Mouse (Mus musculus) ES-CJ7 (cell line): ENCODE measurements around the gene Bicral.
A peak's percentile ranks its signal among the peaks of the same experiment; 100 is the strongest.
"Not testable (repeated sequence)": the region's sequence is repeated elsewhere in the genome, so short reads cannot be mapped to it uniquely, and the experiment has no call there.

Source experiments
- DNase-seq: peaks from one replicate; pipeline ENCODE4 v3.0.0; 2011; ENCODE audit warnings: low read depth, low spot score

The Bicral gene

DNA sequence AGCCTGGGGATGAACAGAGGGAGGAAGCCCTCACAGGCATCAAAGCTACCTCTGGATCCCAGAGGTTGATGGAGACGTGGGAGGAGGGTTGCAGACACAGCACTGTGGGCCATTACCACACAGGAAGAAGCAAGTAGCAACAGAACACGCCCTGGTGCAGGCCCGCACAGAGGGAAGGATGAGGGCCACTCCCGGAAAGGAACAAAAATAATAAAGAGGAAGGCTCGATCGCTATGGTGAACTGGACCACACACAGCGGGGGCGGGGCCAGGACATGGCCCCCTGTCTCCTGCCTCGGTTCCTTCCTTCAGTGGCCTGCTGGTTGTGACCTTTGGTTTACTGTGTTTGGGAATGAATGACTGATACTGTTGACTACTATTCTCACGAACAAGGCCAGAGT, 58.6 kb downstream of the Bicral start:
- peak; percentile 91 for DNase-seq

DNA sequence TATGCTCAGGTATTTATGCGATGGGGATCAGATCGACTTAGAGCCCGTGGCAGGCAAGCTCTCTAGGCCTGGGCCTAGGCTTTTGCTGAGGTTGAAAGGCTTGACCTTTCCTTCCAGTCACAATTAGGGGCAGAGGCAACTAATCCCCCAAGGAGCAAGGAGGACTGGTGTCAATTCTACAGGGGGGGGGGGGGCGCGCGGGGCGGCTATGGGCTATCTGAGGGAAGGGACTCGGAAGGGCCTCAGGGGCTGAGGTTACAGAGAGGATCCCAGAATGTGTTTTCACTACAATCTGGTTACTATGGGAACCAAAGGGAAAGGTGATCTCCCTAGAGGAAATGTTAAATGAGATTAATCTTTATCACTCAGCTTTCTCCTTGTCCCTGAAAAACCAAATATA, 60.9 kb downstream of the Bicral start:
- DNase-seq: no peak

DNA sequence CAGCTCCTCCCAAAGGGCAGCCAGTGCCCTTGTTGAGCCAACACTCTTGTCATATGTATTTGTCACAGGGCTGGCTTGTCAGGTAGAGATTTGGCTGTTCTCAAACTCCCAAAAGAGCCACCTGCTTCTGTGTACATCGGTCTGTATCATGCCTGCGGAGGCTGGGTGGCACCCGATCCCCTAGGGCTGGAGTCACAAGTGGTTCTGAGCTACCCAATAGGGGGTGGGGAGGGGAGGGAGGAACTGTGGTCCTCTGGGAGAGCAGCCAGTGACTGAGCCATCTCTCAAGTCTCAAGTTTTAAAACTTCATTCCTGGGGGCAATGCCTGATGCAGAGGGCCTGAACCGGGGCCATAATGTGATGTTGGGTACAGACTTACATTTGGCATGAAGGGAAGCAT, 61.5 kb downstream of the Bicral start:
- no peak for DNase-seq

DNA sequence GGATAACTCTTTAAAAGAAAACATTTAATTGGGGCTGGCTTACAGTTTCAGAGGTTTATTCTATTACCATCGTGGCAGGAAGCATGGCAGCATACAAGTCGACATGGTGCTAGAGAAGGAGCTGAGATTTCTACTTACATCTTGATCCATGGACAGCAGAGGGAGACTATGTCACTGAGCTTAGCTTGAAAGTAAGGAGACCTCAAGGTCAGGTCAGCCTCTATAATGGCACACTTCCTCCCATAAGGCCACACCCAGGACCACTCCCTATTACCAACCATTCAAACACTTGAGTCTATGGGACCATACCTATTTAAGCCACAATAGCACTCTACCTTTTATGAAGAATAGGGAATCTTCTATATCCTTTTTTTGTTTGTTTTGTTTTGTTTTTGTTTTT, 65.3 kb downstream of the Bicral start:
- DNase-seq: peak; percentile 97

DNA sequence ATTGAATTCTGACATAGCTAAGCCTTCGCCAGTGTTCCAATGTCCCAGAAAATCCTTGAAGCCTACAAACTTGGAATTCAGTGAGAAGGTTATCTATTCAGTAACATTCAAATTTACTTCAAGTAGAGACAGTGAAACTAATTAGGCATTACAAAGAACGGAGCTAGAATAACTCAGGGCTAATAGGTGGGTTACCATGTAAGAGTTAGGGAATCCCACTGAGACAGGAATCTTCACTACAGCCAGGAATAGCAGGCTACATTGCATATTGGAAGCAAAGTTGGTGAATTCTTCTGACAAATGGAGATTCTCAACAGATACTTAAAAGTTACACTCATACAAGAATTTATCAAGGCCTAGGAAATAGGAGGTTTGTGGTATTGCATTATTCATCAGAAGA, 70.3 kb downstream of the Bicral start:
- DNase-seq: not testable (repeated sequence)

DNA sequence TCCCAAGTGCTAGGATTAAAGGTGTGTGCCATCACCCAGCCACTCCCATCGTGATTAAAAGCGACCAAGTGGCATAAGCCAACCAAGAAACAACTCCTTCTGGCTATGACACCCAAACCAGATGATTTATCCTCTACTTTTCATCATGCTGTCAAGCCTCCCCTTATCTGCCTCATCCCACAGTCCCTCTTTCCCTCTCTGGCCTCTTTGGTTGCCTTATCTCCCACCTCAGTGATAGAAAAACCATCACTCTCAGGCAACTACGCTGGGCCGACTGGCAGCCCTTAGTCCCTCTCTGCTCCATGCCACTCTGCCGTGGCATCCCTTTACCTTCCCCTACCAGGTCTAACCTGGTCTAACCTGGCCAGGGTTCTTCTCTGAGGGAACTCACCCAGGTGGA, 71.3 kb downstream of the Bicral start:
- no peak for DNase-seq

DNA sequence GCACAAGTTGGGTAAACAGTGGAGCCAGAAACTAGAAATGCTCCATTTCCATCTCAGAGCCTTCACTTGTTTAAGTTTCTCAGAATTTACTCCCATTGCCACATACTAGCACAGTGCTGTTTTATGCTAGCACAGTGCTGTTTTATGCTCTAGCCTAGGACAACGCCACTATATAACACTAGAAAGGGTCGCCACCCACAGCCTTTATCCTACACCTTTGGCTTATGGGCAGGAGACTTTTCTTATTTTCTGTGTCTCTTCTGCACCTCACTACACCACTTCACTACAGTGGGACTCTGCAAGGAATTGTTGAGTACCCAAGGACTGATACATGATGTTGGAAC, 75.1 kb downstream of the Bicral start:
- no peak for DNase-seq

DNA sequence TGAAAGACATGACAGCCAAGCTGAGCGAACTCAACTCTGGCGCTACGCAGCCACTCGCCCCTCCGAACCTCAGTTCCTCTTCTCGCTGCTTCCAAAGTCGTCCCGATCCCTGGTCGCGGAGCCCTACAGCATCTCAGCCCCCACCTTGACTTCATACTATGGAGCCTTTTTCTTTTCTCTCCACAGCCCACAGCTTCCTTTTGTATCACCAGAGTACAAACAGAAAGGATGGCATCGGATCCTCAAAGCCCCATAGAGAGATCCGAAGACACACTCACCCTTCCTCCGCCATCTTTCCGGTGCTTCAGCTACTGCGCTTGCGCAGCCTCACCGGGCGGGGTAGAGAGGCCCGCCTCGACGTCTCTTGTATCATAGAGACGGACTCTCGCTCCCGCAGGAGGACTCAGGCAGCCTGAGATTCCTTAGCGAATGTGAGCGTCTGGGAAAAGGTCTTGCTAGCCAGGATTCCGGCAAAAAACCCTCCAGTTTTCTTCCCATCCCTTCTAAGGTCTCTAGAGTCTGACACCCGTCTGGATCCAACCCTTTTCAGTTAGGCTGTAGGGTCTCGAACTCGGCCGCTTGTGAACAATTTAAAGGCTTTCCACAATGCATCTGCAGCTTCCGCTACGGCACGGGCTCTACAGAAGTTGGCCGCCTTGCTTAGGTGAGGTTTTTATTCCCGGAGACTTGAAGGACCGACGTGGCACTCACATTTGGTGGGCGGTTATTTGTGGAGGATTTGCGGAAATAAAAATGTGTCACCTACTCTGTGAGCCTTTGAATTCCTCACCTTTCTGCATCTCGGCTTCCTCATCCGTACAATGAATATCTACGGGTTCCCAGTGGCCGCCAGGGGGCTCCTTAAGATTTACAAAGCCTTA, 75.7 kb downstream of the Bicral start, which contains the start of gene Rpl7l1:
Gene Rpl7l1, minus strand, starts transcription at position 332 of the 881 bp plus-strand sequence.
- DNase-seq: peak; percentile 96

DNA sequence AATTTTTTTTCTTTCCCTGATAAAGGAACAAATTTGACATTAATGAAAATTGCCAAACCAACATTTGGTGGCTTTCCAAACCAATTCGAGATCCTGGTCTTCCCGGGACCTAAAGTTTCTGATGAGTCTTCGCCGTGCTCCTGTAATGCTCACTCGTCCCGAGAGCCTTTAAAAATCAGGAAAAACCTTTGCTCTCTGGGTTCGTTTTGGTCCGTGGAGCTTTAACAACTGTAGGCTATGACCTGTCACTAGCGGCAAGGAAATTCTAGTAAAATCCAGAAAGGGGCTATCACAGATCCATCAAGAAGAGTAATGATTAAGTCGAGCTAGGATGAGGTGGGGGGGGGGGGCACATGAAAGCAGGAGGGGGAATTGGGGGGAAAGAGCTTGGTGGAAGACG, 76.4 kb downstream of the Bicral start:
- no peak for DNase-seq

DNA sequence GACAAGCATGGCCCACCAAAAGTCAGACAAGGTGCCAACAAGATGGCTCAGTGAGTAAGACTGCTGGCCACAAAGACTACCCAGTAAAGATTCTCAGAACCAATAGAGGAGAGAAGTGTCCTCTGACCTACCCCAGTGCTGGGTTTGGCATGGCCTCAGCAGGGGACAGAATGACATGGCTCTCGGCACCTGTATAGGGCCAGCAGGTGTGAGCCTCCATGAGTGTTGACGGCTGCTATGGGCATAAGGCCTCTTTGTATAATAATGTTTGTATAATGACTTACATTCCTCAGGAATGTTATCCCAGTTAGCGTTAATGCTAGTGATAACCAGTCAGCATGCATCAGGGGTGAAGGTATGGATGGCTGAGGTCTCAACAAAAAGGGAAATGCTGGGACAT, 82.2 kb downstream of the Bicral start:
- DNase-seq: no peak

DNA sequence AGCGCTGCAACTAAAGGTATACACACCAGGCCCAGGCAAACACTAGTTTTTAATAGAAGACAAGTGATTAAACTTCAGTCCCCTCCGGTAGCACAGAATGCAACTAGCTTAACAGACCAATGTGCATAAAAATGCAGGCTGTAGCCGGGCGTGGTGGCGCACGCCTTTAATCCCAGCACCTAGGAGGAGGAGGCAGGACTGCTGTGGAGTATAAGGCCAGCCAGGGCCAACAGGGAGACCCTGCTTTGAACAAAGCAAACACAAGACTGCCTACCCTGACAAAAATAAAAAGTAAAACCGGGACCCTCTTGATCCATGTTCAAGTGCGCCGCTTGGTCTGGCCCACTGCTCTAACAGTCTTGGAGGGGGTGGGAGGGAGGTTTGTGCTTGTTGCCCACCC, 83.2 kb downstream of the Bicral start:
- DNase-seq: no peak

DNA sequence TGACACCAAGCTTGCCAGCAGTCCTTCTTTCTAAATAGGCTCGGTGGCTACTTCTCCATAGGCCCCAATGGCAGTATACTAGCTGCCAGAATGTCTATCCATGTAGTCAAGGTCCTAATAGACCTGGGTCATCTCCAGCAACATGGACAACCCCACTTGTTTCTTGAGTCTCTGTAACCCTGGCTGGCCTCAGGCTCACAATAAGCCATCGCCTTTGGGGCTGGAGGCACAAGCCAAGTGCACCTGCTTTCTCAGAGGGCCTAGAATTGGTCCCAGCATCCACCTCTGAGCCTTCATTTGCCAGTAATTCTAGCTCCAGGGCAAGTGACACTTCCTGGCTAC, 84.2 kb downstream of the Bicral start:
- DNase-seq: no peak

DNA sequence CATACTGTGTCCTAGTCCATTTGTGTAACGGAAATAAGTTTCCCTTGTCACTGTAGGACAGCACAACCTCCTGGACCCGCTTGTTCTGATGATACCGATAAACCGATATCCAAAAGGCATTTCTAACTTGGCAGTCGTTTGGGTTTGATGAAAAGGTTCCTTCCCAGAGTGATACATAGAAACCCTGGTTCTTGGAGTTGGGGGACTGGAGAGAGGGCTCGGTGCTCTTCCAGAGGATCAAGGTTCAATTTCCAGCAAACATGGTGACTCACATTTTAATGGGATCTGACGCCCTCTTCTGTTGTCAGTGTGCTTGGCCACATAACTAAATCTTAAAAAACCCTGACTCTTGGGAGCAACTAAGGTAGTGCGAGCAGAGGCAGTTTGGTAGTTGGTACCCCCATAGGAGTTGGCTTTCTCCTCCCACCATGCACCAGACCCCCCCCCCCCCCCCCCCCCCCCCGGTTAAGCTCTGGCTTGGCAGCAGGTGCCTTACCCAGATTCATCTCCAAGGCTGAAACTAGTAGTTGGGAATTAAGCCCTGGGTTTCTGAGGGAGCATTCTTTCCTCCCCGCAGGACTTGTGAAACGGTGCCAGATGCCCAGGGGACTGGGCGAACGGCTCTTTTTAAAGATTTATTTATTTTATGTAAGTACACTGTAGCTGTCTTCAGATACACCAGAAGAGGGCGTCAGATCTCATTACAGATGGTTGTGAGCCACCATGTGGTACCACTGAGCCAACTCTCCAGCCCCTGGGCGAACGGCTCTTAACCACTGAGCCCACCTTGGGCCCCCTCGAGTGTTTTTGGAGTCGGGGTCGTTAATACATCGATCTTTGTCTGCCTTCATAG, 84.8 kb downstream of the Bicral start:
- no peak for DNase-seq

DNA sequence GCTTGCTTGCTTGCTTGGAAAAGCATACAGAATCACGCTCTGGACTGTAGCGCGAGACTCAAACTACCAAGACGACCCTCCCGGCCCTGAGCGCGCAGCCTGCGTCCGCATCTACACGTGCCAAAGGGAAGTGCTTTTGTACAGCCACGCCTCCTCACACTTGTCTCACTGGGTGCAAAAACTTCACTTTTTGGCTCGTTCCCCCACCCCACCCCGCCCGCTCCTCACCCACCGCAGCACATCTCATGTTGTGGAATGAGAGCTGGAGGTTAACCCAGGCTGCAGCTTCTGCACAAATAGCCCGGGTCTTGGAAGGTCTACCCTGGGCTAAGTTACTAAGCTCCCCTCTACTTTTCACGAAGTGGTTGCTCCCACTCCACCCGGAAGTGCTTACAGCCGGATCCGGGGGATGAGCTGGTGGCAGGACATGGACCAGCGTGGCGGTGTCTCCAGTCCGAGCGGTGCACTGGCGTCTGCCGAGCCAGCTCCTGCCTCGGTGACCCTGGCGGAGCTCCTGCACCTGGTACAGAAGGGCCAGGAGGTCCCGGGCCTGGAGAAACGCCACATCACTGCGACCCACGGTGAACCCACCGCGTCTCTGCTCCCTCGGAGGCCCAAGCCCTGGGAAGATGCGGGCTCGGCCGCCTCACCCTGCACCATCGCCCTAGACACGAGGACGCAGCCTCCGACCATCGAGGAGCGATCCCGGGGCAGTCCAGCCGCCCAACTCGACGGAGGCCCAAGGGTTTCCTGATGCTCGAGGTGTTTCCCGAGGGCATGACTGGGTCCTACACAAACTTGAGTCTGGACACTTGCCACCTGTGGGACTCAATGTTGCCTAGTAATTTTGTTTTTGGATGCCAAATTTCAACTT, 85.6 kb downstream of the Bicral start, which contains the start of gene 2310039H08Rik:
Gene 2310039H08Rik, plus strand, starts transcription at position 232 of the 874 bp plus-strand sequence.
- peak; percentile 94 for DNase-seq

DNA sequence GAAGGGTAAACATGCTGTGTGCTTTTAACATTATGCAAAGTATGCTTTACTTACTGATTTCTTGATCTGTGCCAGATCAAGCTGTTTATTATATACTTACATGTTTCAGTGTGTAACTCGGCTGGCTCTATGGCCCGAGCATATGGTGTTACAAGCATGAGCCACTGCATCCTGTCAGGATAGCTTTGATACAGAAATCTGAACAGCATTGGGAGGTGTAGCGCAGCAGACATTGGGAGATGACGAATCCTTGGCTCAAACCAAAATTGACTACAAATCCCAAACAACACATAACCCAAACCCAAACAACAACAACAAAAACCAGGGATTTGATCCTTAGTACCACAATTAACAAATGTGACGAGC, 86.3 kb downstream of the Bicral start:
- no peak for DNase-seq

DNA sequence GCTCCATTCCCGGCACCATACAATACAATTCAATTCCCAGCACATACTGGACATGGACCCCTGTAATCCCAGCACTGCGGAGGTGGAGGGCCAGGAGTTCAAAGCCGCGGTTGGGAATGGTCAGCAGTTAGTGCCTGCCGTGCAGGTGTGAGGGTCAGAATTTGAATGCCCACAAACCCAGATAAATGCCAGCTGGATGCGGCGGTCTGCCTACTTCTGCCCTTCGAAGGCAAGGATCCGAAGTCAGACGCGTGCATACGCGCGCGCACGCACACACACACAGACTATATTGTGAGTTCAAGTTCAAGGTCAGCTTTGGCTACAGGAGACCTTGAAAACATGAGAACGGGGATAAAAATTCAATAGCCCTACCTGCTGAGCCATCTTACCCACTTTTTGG, 86.7 kb downstream of the Bicral start:
- DNase-seq: no peak

DNA sequence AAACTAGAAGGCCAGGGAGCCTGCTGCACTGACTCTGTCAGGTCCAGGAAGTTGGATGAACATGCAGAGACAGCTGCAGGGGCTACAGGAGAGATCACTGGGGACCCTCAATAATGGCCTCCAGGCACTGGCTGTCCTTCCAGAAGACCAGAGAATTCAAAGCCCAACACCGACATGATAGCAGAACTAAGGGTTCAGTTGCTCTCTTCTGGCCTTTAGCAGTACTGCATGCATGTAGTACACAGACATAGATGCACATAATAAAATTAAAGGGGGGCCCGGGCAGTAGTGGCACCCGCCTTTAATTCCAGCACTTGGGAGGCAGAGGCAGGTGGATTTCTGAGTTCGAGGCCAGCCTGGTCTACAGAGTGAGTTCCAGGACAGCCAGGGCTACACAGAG, 87.3 kb downstream of the Bicral start:
- DNase-seq: no peak

DNA sequence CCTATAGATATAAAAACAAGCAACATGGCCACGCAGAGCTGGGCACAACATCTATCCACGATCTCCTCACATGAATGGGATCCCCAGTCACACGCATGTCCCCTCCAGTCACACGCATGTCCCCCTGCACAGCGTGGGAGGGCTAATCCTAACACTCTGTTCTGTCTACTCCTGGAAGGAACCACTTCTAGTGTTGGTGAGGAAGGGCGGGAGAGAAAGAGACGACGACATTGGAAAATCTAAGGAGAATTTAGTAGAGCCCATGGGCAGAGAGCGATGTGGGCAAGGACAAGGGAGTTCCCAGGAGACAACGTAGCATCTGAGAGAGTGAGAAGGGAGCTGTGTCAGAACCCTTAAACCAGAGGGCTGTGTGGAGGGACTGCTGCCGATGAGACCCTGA, 87.7 kb downstream of the Bicral start:
- DNase-seq: no peak

DNA sequence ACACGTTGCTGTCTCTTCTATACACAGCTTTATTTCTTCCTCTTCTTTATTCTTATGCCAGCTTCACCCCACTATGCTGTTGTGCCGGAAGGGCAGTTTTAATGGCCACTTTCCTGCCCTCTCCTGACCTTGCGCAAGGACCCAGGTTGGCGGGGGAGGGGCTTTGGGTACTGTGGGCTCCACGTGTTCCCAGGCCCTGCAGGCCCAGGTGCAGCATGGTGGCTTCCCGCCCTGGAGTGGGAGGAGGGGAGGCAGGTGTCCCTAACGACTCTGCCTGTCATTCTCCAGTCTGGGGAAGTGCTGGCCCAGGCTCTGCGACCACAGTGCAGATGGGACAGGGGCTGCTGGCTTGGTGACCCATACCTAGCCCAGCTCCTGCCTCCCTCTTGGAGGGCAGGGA, 90.4 kb downstream of the Bicral start:
- no peak for DNase-seq

DNA sequence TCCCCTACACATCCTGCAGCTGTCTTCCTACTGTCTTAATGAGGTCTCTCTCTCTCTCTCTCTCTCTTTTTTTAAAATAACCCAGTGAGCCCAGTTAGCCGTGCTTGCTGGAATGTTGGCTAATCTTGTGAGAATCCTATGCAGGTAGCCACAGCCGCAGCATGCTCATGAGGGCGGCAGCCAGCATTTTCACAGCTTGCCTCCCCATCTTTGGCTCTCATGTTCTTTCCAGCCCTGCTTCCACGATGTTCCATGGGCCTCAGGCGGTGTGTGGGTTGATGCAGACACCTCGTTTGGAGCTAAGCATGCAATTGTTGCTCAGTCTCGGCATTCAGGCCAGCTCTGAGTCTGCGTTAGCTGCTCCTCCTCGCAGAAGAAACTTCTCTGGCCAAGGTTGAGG, 93.4 kb downstream of the Bicral start:
- DNase-seq: not testable (repeated sequence)

DNA sequence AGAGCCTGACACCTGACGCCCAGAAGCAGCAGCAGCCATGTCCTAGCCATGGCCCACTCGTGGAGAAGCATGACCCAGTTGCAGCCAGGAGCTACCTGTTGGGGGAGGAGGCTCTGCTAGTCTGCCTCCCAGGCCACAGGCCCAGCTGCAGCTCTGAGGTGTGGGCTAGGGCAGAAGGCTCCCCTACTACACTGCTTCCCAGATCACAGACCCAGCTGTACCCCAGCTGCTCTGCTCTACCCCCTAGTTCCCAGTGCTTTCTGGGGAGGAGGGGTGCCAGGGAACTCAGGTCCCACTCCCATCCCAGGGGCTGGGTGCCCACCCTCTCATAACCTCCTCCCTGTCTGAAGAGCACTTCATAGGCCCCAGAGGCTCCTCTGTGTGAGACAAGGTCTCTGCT, 94.7 kb downstream of the Bicral start, which contains the start of gene Ptcra:
Gene Ptcra, minus strand, starts transcription at position 169 of the 400 bp plus-strand sequence.
- no peak for DNase-seq

DNA sequence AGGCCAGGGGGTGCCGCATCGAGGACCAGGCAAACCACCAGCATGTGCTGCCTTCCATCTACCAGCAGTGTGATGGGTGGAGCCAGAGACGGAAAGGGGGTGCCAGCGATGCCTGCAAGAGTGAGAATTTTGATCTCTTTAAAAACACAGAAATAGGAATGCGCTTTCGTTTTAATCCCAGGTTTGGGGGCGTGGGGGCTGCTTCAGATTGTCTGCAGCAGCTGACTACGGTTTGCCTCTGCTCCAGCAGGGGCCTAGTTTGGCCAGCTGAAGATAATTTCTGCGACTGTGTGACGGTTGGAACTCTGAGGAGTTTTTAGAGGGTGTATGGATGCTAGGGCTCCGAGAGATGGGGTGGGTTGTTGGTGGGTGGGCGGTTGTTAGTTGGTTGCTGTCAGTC, 99.5 kb downstream of the Bicral start:
- DNase-seq: no peak
